Mouse (Mus musculus): ENCODE measurements around the gene Vpreb3.

The Vpreb3 gene

DNA sequence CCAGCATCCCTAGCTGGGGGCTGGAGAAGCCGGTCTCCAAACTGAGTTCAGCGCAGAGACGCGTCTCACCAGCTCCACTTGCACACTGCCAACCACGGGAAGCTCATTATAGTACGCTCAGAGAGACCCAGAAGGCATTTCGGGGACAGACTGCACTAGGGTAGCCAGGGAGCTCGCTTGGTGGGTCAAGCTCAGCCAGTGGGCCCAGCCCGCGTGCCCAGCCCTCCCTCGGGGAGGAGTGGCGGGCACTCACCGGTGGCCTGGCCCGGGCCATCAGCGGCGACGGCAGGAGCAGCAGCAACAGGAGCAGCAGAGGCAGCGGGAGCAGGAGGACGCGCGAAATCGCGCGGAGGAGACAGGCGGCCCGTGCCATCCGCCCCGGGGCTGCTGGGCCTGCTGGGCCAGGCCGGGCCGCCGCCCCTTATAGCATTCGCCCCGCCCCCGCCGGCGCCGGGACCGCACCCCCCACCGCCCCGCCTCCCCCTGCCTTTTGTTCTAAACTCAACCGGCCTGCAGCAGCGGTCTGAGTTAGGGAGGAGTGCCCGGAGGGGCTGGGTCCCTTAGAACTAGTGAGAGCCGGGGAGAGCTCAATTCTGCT, 10.7 kb upstream of the Vpreb3 start:
- DNase-seq (ENCODE audit: low spot score in 2 of 2), result peak in 1 of 2 experiments; percentile 67

DNA sequence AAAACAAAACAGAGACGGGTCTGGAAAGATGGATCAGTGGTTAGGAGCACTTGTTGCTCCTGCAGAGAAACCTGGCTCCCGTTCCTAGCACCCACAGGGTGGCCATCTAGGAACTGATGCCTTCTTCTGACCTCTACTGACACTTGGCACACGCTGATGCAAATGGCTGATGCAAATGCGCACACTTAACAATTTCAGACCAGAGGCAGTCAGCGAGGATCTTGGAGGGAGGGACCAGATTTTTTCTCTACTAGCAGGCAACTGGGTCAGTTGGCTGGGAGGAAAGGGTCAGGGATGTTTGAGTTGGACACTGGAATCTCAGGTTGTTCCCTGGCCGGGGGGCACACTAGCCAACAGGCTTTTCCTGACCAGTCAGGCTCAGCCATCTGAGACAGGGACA, 10.0 kb upstream of the Vpreb3 start, which contains the start of gene Chchd10:
Gene Chchd10 (plus strand): TSS at position 240 of the 400 bp plus-strand sequence.
- DNase-seq (ENCODE audit: low spot score in 2 of 2), result no peak

- no peak for DNase-seq (ENCODE audit: low spot score in 2 of 2)
Measured at GRCm38 (mm10) chr10:75934991-75935390, 7.9 kb upstream of the Vpreb3 start.

DNA sequence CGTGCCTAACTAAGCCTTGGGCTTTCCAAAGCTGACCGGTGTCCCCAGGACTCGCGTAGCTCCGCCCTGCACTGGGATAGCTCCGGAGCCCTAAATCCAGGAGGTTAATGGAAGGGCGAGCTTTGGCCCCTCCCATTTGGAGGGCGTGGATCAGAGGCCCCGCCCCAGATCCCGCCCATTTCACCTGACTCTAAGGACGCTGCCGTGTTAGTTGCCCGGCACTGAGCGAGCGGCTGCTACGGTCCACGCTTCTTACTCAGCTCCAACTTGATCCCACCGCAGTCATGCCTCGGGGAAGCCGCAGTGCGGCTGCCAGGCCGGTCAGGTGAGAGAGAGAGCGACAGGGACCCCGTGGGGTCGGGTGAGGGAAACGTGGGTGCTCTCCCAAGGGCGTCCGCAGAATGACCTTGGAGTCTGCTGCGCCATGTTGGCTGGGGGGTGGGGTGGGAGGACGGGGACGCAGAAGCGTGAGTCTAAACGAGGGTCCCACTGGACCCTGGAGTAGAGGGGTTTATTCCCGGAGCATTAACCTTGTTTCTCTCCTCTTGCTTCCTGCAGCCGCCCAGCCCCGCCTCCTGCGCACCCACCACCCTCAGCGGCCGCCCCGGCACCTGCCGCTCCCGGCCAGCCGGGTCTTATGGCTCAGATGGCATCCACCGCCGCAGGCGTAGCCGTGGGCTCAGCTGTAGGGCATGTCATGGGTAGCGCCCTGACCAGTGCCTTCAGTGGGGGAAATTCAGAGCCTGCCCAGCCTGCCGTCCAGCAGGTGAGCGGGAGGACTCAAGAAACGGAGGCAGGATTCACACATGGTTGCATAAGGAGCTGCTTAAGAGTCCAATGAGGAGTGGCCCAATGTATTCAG, 6.9 kb upstream of the Vpreb3 start, which contains the start of gene Mmp11:
Gene Mmp11 (minus strand): TSS at position 817 of the 862 bp plus-strand sequence.
- peak; percentile 78 to 83 for DNase-seq (ENCODE audit: low spot score in 2 of 2)

DNA sequence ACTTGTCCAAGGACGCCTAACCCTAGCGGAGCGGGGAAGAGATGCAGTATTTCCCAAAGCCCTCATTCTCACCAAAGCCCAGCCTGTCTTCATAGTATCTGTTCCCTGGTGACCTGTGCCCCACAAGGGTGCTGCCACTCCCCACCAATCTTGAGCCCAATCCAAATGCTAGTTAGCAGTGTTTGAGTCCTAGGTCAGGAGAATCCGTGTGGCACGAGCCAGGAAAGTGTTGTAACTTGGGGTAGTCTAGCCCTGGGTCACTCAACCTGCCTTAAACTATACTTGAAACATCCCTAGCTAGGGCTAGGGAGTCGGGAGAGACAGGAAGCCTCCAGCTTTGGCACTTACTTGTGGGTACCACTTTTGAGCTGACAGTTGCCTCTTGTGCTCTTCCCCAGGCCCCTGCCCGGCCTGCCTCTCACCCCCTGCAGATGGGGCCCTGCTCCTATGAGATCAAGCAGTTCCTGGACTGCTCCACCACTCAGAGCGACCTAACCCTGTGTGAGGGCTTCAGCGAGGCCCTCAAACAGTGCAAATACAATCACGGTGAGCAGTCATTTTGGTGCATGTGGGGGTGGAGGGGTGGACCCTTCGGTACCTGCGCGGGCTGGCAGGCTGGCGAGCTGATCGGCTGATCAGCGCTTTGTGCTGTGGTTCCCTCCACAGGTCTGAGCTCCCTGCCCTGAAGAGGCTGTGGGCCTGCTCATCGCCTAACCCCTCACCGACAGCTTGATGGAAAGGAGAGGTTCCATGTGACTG, 5.8 kb upstream of the Vpreb3 start:
- DNase-seq (ENCODE audit: low spot score in 2 of 2), result no peak

GRCm38 (mm10) chr10:75937851-75938643, 4.8 kb upstream of the Vpreb3 start:
- DNase-seq (ENCODE audit: low spot score in 2 of 2), result no peak

- peak; percentile 68 to 82 for DNase-seq (ENCODE audit: low spot score in 2 of 2)
Measured at GRCm38 (mm10) chr10:75939481-75940234, 3.2 kb upstream of the Vpreb3 start.

- DNase-seq (ENCODE audit: low spot score in 2 of 2), result no peak
Measured at GRCm38 (mm10) chr10:75940520-75940919, 2.3 kb upstream of the Vpreb3 start, which contains the start of gene Gm867. Gene Gm867 (minus strand): TSS chr10:75940672.

GRCm38 (mm10) chr10:75941042-75941824, 1.6 kb upstream of the Vpreb3 start:
- DNase-seq (ENCODE audit: low spot score in 2 of 2), result no peak

- DNase-seq (ENCODE audit: low spot score in 2 of 2), result no peak
Measured at GRCm38 (mm10) chr10:75944066-75944772, 1.4 kb downstream of the Vpreb3 start.

DNA sequence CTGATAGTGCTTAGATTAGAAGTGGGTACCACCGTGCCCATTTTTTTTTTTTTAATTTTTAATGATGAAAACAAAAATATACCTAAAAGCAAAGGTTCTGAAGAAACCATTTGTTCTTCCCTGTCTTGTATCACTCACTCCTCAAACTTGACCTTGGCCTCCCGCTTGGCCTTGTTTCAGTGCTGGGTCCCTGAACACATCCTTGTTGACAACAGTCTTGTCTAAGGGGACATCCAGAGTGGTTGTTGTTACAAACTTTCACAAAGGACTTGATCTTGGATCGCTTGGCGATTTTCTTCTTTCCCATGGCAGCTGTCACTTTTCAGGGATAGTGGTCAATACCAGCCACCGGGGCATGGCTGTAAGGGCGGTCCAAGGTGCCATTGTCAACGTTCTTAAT, 2.4 kb downstream of the Vpreb3 start:
- DNase-seq (ENCODE audit: low spot score in 2 of 2), result no peak

DNA sequence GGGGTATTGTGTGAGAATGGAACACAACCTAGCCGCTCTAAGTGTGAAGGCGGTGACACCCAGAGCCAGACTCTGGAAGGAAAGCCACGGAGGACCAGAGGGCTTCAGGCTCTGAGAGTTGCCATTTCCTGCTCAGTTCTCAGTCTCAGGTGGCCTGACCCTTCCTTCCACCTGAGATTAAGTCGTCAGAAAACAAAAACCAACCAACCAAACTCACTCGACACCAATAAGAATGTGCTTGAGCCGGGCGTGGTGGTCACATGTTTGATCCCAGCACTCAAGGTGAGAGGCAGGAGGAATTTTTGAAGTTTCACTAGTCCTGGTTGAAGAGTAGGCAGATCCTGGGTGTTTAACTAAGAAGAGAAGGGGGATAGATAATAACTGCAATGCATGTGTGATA, 3.0 kb downstream of the Vpreb3 start:
- DNase-seq (ENCODE audit: low spot score in 2 of 2), result peak in 1 of 2 experiments; percentile 8

DNA sequence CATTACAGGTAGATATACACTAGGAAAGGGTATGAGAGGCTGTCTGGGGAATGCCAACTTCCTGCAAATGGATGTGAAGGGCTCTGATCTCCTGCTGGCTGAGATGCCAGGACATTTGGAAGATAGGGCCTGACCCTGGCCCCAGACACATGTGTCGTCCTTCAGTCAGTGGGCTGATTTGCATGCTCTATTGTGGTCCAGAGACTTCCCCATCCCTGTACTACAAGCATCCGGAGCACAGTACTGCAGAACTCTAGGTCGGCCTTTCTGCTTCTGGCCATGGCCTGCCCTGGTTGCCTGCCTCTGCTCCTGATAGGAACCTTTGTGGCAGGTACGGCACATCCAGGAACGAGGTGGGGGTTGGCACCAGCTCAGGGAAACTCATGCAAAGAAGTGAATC, 5.2 kb downstream of the Vpreb3 start:
- peak in 1 of 2 experiments; percentile 22 for DNase-seq (ENCODE audit: low spot score in 2 of 2)

DNA sequence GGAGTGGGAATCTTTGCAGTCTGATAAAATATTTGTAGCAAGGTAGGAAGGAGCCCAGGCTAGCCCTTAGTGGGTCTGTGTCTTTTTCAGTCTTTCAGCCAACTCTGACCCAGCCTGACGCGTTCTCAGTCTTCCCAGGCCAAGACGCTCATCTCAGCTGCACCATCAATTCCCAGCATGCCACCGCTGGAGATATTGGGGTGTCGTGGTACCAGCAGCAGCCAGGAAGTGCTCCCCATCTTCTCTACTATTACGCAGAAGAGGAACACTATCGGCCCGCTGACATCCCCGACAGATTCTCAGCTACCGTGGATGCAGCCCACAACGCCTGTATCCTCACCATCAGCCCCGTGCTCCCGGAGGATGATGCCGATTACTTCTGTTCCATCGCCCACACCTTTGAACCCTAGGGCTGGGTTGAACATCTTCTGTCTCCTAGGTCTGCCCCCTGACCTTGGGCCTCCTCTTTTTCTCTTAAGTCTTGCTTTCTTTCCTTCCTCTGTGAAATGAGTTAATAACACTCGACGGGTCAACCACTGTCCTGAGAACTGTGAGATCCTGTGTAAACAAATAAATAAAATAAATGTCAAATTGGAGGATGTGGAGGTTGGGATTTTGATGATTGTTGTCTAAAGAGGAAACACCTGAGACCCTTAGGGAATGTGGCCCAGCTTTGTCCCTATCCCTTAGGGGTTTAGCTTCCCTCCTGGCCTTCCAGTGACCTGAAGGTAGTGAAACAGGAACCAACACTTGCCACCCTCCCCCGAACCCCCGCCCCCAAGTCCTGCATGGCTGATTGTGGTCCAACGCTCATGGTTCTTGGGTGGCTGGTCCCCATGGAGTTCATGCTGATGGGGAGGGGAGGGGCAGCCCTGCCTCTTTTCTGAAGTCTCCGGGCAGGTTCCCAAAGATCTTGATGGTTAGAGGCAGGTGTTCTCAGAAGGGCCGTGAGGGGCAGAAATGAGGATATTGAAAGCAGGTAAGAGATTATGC, 6.5 kb downstream of the Vpreb3 start:
- DNase-seq (ENCODE audit: low spot score in 2 of 2), result peak in 1 of 2 experiments; percentile 66

DNA sequence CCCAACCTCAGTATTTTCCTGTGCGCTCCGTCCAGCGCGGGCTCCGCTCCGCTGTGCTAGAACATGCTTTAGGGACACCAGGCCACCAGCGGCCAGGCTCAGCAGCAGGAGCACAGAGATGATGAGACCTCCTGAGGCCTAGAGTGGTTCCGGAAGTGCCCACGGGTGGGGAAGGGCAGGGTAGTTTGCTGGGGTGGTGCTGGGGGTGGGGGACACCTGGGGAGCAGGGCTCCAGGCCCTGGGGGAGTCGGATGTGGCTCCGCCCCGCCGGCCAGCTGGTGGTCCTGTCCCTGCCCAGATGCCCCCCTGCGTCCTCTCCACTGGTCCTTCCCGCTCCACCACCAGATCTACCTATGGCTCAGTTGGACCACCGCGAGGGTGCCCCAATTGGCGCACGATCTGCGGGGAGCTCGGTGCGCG, 7.9 kb downstream of the Vpreb3 start:
- DNase-seq (ENCODE audit: low spot score in 2 of 2), result peak in 1 of 2 experiments; percentile 58

GRCm38 (mm10) chr10:75951424-75952050, 8.7 kb downstream of the Vpreb3 start:
- DNase-seq (ENCODE audit: low spot score in 2 of 2), result peak in 1 of 2 experiments; percentile 61

DNA sequence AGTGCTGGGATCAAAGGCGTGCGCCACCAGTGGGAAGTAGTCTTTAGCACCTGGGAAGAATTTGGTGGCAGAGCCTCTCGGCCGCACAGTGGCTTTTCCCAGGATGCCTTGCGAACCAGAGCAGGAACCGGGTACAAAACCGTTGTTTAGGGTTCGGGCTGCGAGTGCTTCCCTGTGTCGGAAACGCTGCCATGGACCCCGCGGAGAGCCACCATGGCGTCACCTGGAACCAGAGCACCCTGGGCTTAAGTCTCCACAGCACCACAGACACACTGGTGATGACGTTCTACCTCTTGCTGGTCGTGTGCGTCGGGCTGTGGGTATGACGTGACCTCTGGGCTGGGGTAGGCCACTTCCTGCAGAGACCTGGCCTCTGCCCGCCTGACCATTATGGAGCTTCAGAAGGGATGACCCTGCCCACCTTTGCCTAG, 11.5 kb downstream of the Vpreb3 start, which contains the start of gene Gm5134:
Gene Gm5134 (plus strand): TSS at position 134 of the 431 bp plus-strand sequence.
- DNase-seq (ENCODE audit: low spot score in 2 of 2), result no peak

Measured in spleen, postnatal 10 days (tissue).